Mouse (Mus musculus) mesoderm, embryonic 11.5 days (tissue): ENCODE results near the gene Spdye4b.

Experiments used
- DNase-seq: peaks from one replicate; pipeline ENCODE4 v3.0.0-alpha.2; 2012; ENCODE audit warnings: low read depth, low spot score

Gene Spdye4b

GRCm38 (mm10) chr5:143220996-143221395 lies 40.2 kb downstream of the Spdye4b start:
- DNase-seq = no peak

GRCm38 (mm10) chr5:143222287-143222686 lies 41.5 kb downstream of the Spdye4b start:
- no peak for DNase-seq

GRCm38 (mm10) chr5:143226790-143227189 lies 46.0 kb downstream of the Spdye4b start, which contains the start of gene Spdye4a:
TSS of gene Spdye4a (minus strand) at chr5:143226890.
- DNase-seq = no peak

GRCm38 (mm10) chr5:143235028-143235693 lies 54.3 kb downstream of the Spdye4b start, which contains the start of gene Zfp12:
TSS of gene Zfp12 (plus strand) at chr5:143235163.
- peak; percentile 99 for DNase-seq

- DNase-seq = no peak
Observed at GRCm38 (mm10) chr5:143236036-143236435, 55.2 kb downstream of the Spdye4b start.

- DNase-seq = no peak
Observed at GRCm38 (mm10) chr5:143244926-143245325, 64.1 kb downstream of the Spdye4b start.

- DNase-seq = no peak
Observed at GRCm38 (mm10) chr5:143252039-143252438, 71.2 kb downstream of the Spdye4b start.

- DNase-seq = no peak
Observed at GRCm38 (mm10) chr5:143252791-143253185, 72.0 kb downstream of the Spdye4b start.

GRCm38 (mm10) chr5:143253186-143253880 lies 72.5 kb downstream of the Spdye4b start:
- DNase-seq = peak; percentile 22

GRCm38 (mm10) chr5:143253881-143254486 lies 73.2 kb downstream of the Spdye4b start:
- peak; percentile 19 for DNase-seq
